Mouse (Mus musculus) mouse embryonic stem cell (cell line): ENCODE data around the gene Fbxl17.

ENCODE experiments used
- in situ Hi-C, 2 experiments: fragments of 300-500 bp; cut with MboI; formaldehyde crosslinking; loops; 1 replicate in 1 of 2; 3 replicates in 1 of 2; pipeline ENCODE4 v1.14.3; 2019 to 2020; ENCODE audit warnings: low sequenced_read_pairs in 2 of 2, low pct_unique_long_range_greater_than_20kb in 1 of 2, mixed read lengths in 1 of 2; ENCODE audit not compliant: unreplicated experiment in 1 of 2

The Fbxl17 gene

GRCm38 (mm10) chr17:63499636-63500155 lies at the start of gene Fbxl17:
TSS of gene Fbxl17 (minus strand) at chr17:63500017.
- in situ Hi-C loops, result no loop called here

DNA sequence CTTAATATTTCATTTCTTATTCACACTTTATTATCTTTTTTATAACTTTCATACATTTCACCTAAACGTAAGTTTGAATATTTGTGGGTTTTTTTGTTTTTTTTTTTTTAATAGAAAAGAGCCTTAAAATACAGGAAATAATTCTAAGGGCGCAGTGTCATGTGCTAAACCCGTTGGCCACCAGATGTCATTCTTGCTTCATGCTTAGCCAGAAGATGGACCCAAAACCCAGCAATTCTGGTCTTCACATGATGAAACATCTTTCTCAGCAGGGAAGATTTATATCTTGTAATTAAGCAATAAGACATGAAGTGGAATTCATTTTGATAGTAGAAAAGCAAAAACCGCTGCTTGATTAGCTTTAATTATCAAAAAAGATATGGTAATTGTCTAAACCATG lies 47.6 kb upstream of the Fbxl17 start:
- in situ Hi-C loops, result no loop called here

DNA sequence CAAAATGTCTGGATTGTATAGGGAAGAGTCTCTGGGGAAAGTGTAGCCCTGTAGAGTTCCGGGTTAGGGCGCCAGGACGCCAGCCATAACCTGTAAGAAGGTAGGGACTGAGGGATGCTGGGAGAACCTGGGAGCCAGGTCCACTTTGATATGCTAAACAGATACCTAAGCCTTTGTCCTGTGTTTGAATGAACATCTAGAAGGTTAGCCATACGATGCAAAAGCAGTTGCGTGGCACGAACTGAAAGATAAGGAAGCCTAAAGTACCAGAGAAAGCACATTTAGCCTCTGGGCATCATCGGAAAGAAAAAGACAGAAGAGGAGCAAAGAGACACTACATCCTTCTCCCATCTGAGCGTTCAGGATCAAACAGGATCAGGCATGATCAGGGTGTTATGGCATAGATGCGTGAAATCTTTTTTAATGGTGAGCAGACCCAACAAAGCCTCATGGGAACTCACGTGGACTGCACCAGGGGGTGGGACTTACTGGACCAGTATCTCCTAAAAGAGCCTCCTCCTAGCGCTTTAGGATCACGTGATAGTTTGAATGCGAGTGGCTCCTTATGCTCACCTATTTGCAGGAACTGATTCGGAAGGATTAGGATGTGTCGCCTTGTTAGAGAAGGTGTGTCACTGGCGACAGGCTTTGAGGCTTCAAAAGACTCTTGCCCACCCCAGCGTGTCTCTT lies 34.9 kb upstream of the Fbxl17 start:
- in situ Hi-C loops, result no loop called here

- in situ Hi-C loops, result no loop called here
Measured at GRCm38 (mm10) chr17:63533074-63533836, 33.4 kb upstream of the Fbxl17 start.

DNA sequence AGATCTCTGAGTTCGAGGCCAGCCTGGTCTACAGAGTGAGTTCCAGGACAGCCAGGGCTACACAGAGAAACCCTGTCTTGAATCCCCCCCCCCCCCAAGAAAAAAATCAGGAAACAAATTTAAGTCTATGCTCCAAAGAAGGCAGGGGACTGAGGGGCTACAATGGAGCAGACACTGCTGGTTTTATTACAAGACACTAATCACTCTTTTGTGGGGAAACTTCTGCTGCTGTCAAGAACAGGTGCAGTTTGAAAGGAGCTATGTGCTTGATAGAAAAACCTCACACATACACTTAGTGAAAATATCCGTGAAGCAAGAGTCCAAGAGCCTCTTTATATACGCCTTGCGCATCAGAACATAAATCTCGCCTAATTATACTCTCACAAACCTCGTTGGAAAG lies 29.7 kb upstream of the Fbxl17 start:
- in situ Hi-C loops, result no loop called here

GRCm38 (mm10) chr17:63520691-63521090 lies 20.9 kb upstream of the Fbxl17 start:
- in situ Hi-C loops, result no loop called here

GRCm38 (mm10) chr17:63510451-63510850 lies 10.6 kb upstream of the Fbxl17 start:
- in situ Hi-C loops, result no loop called here

DNA sequence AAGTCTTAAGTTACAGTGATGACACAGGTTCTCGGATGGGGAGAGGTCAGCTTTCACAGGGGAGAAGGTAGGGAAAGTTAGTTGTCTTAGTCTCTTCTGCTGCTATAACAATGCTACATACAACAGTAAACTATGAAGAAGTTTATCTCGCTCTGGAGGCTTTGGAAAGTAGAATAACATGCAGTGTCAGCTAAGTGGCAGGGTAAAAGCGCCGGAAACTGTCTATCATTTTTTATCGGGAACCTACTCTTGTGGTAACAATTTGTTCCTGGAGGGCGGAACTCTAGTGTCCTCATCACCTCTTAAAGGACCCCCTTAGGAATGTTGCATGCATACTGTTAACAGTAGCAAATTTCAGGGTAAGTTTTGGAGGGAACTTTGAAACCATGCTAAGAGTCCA lies 1.3 kb upstream of the Fbxl17 start:
- in situ Hi-C loops, result no loop called here

GRCm38 (mm10) chr17:63500156-63500834 lies 478 bp upstream of the Fbxl17 start:
- in situ Hi-C loops, result no loop called here

DNA sequence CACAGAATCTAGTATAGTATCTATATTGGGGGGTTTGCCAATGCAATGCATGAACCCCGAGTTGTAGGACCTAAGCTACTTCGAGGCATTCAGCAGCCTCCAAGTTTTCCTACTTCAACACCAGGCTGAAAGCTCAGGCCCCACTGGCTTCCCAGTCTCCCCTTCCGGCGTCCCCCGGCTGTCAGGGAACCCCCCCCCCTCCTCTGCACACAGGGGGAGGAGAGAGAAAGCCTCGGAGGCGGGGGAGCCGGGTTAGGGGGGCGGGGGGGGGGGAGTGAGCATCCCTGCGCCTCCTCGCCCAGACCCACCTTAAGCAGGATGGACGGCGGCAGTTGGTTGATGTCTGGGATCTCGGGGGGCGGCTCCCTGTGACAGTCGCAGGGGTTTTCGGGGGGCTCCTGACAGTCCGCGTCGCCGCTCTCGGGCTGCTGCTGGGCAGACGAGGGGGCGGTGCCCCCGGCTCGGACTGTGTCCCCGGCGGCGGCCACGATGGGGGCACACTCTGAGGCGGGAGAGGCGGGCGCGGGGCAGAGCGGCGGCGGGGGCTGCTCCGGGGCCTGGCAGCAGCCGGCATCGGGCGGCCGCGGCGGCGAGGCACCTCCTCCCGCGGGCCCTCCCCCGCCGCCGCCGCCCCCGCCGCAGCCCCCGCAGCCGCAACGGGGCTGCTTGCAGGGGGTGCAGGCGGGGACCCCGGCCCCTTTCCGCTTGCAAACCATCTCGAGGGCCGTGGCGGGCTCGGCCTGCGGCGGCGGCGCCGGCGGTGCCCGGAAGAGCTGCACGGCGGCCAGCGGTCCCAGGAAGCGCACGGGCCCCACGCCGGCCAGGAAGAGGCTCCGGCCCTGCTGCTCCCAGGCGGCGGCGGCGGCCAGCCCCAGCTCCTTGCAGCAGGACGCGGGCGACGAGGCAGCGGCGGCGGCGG lies 841 bp downstream of the Fbxl17 start:
- in situ Hi-C loops, result no loop called here

GRCm38 (mm10) chr17:63498182-63498716 lies 1.6 kb downstream of the Fbxl17 start:
- in situ Hi-C loops, result no loop called here

- in situ Hi-C loops, result no loop called here
Measured at GRCm38 (mm10) chr17:63497206-63497731, 2.5 kb downstream of the Fbxl17 start.

DNA sequence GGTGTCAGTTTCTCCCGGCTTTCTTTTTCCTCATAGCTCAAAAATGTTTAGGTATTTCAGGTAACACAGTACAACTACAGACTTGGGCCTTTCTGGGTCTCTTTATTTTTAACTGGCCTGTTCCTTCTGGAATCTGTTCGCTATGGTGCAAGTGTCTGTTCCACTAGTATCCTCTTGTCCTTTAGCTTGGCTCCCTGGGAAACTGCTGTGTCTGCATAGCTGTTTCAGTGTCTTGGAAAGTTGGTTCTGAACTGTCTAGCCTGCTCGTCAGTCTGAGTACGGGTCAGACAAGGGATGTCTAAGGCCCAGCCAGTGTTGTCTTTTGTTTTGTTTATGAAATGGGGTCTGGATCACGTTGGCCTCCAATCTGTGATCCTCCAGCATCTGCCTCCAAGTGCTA lies 3.7 kb downstream of the Fbxl17 start:
- in situ Hi-C loops, result no loop called here

DNA sequence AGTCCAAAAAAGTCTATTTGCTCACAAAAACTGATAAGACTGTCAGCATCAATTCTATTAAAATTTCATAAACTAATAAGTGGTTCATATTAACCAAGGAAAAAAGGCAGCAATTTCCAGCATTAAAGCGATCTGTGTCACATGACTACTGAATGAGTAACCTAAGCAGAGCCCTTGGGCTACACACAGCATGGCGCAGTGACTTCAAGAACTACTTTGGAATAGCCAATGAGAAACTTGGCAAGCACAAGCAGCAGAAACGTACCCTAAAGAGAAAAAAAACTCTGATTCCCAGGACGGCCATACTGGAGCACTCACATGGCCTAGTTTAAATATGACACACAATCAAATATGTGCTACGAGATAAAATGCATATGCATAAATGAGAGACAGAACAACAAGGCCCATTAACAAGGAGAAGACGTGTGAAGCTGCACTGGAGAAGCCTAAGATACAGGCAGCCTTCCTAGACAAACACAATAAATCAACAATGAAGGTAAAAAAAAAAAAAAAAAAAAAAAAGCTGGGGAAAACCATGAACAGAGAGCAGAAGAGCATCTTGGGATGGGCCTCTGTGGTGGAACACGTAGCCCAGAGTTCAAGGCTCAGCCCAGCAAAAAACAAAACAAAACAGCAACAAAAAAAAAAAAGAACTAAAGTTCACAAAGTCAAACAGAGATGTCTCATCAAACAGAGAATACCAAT lies 5.8 kb downstream of the Fbxl17 start:
- in situ Hi-C loops, result no loop called here

- in situ Hi-C loops, result no loop called here
Measured at GRCm38 (mm10) chr17:63493274-63493673, 6.5 kb downstream of the Fbxl17 start.

DNA sequence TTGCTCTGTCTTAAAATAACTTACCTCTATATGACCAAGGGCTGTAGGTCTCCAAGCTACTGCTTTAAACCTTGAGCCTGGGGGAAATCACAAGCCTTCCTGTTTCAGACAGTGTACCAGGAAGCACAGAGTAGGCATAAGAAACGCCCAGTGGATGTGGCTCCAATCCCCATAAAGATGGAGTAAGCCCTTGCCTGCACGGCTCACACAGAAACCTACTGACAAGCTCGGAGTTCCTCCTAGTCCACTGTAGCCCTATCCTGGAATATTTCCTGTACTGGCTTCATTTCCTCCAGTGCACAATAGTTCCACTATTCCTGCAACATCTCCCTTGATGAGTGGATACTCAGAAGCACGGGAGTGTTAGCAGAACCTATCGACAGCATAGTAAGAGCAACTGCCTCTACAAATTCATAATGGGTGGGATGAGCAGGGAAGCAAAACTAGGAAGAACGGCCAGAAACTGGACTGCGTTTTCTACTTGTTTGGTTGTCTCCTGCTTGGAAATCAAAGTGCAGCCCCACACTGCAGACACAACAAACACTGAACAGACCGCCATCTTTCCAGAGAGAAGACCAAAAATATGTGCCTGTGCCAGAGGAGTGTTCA lies 7.0 kb downstream of the Fbxl17 start:
- in situ Hi-C loops, result no loop called here

- in situ Hi-C loops, result no loop called here
Measured at GRCm38 (mm10) chr17:63489525-63489924, 10.3 kb downstream of the Fbxl17 start.
